Mouse (Mus musculus) left cerebral cortex, postnatal 10 days (tissue): ENCODE data around the gene Pfkp. TPM values are rescaled to one million over a fixed set of nuclear protein-coding genes. Genes with fewer than 3 reads are reported as not detected.

Source experiments
- DNase-seq, 2 experiments: peaks; one replicate each; pipeline ENCODE4 v3.0.0; 2021 to 2022; ENCODE audit warnings: low spot score in 2 of 2, mixed read lengths in 1 of 2; ENCODE audit errors: extremely low spot score in 1 of 2
- intact Hi-C: fragments of 180-260 bp; cut with DNase I; formaldehyde crosslinking; loops from one replicate; pipeline ENCODE4 v1.15.1; 2025
- total RNA-seq, 2 experiments: library from RNA; stranded (reverse); gene quantifications; 2 replicates each; pipeline ENCODE4 v1.2.3; 2021

Gene Pfkp
- total RNA-seq: 100 to 1,000 TPM; 376 to 387 TPM

DNA sequence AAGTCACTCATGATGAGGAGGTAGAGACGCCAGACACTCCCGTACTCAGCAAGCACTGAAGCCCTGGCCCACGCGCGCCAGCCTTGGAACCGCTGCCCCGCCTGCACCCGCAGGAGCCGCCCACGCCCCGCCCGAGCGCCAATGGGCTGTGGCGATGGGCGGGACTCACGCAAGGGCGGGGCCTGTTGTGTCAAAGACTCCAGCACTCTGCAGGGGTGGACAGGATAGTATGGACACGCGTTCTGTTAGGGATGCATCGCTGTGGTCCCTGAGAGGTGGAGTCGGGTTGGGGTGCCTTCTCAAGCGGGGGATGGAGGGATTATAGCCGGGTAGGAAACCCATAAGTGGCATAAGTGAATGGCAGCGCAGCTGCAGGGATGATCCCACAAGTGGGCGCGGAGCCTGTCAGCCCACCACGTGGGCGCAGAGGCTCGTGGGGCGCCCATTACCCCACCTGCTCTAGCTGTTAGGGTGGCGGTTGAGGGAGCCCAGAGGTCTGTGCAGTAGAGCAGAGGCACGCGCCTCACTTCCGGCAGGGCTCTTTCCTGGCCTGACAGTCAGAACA lies at the start of gene Pfkp:
Gene Pfkp (minus strand): TSS at position 109 of the 565 bp plus-strand sequence.
- DNase-seq: peak; percentile 89 to 97
- intact Hi-C loops: no loop called here

DNA sequence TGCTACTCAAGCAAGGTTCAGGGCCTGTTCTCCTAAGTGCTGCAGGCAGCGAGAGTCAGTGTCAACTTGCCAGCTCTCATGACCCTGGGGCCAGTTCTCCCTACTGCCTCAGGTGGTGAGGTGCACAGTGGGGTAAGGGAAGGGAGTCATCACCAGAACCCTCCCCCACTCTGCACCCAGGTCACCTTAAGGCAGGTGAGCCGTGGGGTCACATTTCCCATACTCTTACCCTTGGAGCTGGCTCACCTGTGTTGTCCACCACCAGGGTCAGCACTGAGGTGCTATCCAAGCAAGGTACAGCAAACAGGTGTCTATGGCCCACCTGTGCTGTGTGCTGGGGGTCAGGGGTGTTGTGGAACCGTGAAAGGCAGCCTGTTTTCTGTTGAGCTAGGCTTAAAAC lies 42.0 kb upstream of the Pfkp start:
- intact Hi-C loops: no loop called here
- DNase-seq: no peak

DNA sequence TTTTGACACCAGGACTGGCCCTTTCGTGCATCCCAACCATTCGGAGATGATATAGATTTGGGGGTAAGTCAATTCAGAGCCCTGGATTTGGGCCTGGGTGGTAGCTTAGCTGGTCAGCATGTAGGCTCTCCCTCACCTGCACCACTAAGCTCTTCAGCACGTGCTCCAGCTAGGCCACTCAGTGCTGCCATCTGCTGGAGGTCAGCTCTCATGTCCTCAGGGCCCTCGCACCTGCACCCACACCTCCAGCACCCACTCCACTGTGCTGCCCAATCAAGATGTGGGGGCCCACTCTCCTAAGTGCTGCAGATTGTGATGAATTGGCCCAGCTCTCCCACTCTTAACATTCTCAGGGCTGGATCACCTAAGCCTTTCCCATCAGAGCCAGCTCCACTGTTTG lies 41.4 kb upstream of the Pfkp start:
- intact Hi-C loops: no loop called here
- peak in 1 of 2 experiments; percentile 52 for DNase-seq

DNA sequence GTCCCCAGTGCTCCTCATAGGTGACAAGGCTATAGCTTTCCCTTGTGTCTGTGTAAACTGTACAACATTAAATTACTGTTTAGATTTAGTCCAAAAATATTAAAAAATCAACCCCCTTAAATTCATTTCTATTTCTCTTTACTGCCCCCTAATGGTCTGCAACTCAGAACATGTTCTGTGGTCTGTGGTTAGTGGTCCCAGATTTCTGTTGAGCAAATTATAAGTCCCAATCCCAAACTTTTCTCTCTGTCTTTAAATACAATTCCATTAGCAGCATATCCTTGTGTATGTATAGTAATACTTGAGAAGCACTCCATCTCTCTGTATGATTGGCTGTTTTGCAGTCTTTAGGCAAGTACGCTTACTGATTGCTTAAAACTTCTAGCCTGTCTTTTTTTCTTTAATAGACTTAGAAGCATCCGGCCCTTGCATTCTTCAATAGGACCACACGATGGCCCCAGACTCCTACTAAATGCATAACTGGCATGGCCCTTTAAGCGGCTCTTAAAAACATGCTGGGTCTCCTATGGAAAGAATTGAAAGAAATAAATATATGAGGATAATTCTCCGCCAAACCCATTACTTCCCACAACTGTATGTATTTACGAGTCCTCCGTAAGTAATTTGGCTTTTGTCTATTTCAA lies 40.3 kb upstream of the Pfkp start:
- DNase-seq: peak; percentile 43 to 56
- intact Hi-C loops: no loop called here

DNA sequence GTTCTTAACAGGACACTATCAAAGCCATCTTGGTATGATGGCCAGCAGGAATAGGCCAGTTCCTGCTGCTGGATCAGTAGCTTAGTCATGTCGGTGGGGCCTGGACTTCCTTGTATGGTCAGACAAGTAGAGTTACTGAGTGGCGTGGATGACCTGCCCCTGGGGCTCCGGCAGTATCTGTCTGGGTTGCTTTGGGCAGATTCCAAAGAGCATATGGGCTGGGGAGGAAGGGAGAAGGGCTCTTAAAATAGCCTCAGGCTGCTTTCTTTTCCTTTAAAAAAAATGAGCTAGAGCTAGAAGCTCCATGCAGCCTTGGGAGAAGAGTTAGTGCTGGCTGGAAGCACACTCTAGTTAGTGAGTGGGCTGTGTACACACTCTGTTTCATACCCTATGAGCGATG lies 18.3 kb upstream of the Pfkp start:
- intact Hi-C loops: no loop called here
- DNase-seq: peak in 1 of 2 experiments; percentile 41

DNA sequence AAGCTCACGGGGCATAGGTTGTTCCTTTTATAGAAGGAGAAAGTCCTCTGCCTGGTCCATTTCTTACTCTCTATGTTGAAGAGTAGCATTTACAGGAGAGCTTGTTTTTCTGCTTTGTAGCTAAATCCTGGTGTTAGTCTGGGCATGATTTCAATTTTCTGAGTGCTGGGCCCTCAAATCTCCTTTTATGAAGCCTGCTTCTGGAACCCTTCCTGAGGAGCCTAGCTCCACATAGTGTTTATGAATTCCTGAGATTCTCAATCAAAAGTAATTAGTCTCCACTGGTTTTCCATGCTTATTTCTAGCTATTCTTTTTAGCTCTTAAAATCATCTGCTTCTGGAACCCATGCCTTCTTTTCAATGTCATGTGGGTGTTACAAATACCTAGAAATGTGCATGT lies 16.9 kb upstream of the Pfkp start:
- intact Hi-C loops: no loop called here
- no peak for DNase-seq

DNA sequence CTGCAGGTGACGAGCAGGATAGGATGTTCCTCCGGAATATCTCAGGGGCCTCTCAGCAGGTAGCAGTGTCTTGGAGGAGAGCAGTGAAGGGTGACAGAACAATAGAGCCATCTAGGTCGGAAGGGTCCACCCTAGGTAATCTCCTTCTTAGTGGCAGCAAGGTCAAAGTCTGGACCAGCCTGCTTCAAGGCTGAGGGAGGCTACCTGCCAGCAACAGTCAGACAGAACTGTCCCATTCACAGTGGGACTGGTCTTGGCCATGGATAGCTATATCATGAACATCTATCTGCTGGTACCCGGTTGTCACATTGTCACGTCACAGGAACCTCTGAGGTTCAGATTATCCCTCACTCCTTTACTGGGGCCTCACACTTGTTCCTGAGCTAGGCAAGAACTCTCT lies 15.6 kb upstream of the Pfkp start:
- intact Hi-C loops: no loop called here
- no peak for DNase-seq

DNA sequence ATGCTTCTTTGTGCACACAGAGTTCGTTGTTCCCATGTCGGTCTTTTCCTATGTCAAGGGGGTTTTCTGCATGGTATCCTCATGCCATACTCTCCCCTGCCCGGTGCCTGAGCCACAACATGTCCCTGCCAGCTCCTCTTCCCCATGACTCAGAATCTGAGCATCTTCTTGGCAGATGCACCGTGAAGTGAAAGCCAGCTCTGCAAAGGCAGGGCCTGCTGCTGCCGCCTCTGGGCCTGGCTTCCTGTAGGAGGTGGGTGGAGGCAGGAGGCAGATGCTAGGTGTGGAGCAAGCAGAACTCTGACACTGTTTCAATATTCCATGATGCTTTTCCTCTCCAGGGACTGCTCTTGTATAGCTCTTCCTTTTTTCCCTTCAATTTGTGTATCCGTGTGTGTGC lies 10.7 kb upstream of the Pfkp start:
- peak; percentile 45 to 47 for DNase-seq
- intact Hi-C loops: no loop called here

DNA sequence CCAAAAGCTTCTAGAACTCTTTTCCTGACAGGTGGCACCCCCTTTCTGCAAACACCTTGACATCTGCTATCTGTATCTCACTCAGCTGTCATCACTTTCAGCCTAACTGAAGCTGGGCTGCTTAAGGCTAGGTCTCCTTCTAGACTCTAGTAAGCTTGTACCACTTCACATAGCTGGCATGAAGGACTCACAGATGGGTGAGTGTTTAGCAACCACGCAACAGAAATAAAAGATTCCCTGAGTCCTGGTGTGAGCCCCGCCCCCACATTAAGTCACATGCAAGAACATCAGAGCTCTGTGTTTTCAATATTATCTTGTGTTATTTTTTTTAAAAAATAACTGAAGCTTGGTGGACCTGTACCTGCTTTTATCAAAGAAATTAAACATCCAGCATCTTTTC lies 8.7 kb upstream of the Pfkp start:
- intact Hi-C loops: no loop called here
- peak in 1 of 2 experiments; percentile 40 for DNase-seq

DNA sequence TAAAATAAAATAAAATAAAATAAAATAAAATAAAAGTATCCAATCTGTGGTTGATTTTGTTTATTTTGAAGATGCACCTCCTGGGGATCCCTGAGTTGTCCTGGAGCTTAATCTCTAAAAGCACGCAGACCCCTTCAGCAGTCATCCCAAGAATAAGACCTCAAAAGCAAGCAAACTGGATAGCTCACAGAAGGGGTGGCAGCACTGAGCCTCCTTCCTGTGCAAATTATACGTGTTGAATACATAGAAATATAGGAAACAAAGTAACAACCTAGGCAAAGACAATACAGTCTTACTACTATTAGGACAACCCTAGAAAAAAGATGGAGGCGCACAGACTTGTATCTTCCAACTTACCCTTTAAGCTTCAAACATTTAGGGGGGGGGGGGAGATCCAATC lies 965 bp upstream of the Pfkp start:
- intact Hi-C loops: no loop called here
- no peak for DNase-seq

DNA sequence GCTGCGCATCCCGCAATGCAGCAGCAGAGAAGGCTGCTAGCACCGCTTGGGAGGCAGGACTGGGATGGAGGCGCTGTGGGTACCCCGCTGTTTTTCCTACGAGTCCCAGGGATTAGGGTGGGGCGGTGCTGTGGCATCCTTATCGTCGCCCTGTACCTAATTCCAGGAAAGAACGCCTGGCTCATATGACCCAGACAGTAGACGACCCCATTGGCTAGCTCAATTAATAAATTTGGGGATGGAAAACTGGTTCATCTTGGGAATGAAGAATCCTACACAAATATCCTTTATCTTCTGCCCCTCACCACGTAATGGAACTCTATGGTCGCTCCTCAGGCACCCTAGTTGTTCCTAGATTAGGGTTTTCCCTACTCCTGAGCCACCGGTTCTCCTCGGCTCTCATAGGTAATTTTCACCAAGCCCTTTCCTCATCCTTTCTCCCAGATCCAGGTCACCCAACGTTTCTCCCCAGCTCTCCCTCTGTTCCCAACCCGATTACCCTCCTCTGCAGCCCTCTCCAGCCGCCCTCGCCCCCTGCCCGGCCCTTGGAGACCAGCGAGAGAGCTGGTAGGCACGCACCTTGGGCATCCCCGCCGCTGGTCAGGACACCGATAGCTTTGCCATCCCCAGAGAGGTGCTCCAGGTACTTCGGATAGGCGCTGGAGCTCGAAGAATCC lies 447 bp downstream of the Pfkp start:
- intact Hi-C loops: no loop called here
- peak in 1 of 2 experiments; percentile 50 for DNase-seq

DNA sequence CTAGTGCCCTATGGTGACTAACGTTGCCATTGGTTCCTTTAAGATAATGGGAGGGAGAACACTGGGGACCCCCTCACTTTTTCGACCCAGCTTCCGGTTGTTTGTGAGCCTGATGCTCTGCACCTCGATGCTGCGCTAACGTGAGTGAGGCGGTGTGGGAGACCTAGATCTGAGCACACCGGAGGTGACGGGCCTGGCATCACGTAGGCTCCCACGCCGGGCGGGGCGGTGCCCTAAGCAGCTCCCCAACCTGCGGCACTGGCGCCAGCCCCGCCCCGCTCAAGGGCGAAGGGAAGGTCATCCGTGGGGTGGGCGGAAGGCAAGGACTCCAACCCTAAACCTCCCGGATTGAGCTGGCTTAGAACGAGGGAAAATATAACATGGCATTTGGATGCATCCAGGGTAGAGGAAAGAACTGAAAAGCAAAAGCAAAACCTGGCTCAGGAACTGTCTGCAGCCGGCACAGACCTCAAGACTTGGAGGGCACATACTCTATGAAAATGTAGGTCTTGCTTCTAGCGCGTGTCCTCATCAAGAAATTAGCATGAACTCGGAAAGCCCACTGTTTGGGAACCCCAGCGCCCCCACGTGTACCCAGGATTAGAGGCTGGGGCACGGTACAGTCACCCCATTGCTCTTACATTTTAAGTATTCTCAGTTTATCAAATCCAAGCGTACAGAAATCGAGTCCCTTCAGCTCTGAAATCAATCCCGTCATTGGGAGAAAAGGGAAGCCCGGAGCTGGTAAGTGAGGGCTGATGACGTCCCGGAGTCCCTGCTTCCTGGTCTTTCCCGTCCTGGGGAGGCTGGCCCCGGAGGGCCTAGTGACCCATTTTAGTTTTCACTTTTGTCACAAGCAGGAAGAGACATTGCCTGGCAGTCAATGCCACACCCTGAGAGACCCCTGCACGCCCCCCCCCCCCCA lies 1.2 kb downstream of the Pfkp start:
- DNase-seq: peak; percentile 25 to 75
- intact Hi-C loops: no loop called here

DNA sequence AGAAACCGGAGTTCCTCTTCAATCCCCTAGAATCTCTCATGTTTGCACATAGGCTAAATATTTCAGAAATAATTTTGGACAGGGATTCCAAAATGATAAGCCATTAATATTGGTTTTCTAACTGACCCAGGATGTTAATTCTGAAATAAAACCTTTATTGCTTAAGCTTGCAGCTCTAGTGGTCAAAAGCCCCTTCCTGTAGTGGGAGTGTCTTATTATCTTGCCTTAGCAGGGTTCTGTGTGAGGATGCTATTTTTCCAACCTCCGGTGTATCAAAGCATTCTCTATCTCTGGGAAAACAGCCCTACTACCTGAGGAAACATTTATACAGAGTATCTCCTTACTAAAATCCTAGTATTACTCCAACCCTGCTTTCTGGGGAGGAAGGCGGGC lies 1.9 kb downstream of the Pfkp start:
- intact Hi-C loops: no loop called here
- DNase-seq: no peak

DNA sequence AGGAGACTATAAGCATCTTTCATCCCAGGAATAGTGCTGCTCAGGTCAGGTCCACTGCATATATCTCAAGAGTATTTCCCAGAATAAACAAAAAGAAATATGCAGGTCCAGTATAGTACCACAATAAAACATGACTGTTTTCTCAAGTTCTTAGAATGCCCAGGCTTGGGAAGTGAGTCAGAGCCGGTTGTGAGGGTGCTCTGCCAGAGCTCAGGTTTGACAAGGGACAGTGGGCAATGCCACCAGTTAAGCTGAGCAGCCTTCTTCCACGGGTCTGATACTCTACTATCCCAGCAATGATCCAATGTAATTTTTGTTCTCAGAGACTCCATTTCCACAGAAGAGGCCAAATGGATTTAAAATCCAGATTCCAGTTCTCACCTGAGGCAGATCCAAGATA lies 2.3 kb downstream of the Pfkp start:
- intact Hi-C loops: no loop called here
- no peak for DNase-seq

DNA sequence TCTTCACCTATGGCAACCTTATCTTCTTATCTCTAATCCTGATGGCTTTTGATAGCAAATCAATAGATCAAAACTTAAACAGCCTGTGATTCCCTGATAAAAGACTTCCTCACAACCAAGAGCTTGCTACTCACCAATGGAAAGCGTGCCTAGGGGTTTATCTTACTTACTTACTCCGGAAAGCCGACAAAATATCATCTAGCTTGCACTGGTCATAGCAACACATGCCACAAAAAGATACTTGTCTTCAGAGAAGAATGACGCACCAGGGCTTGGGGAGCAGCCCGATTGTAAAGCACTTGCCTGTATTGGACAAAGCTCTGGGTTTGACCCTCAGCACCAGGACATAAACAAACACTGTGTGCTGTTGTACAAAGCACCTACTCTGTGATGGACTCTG lies 4.6 kb downstream of the Pfkp start:
- intact Hi-C loops: no loop called here
- no peak for DNase-seq

DNA sequence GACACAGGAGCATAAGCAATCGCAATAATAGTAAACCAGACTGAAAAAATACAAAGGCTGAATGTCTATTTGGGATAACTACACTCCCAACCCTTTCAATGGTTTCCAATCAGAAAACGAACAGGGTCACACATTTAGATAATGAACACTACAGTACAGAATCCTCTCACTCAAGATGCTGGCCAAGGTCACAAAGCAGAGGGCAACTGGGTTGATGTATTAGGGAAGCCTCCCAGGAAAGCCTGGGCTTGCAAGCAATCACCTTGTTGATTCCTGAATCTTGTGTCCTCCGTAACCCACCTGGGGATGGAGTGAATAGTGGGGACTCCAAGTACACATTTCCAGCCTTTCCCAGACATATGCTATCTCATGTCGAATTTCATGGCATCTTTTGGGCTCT lies 5.6 kb downstream of the Pfkp start:
- intact Hi-C loops: no loop called here
- DNase-seq: no peak

DNA sequence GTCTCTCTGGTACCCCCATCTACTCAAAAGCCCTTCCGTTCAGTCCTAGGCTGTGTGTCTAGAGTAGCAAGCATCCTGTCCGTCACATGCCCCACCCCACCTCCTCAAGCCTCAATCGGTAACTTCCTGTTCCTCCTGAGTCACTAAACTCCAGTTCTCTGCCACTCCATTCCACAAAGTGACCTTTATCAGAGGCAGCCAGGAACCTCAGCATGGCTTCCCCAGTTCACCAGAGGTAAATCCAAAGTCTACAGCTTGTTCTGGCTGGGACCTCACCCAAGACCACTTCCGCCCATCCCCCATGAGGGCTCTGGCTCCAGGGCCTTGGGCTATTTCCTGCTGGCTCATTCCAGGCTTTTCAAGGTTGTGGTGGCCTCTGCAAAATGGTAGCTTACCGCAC lies 6.1 kb downstream of the Pfkp start:
- DNase-seq: no peak
- intact Hi-C loops: no loop called here

DNA sequence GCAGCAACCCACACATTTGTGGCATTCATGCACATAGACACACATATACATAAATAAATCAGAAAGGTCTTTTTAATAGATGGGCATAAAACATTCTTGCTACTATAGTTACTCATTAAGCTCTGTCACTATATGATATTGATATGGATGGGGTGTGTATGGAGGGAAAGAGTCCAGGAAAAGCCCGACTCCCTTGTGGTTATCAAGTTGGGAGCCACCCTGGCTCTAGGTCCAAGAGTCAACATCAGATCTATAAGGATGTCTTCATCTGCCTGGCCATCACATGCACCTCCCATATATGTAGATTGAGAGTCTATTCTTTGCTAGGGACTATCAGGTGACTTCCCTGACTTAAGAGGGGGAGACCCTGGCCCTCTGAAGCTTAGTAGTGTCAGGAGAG lies 7.1 kb downstream of the Pfkp start:
- no peak for DNase-seq
- intact Hi-C loops: no loop called here

DNA sequence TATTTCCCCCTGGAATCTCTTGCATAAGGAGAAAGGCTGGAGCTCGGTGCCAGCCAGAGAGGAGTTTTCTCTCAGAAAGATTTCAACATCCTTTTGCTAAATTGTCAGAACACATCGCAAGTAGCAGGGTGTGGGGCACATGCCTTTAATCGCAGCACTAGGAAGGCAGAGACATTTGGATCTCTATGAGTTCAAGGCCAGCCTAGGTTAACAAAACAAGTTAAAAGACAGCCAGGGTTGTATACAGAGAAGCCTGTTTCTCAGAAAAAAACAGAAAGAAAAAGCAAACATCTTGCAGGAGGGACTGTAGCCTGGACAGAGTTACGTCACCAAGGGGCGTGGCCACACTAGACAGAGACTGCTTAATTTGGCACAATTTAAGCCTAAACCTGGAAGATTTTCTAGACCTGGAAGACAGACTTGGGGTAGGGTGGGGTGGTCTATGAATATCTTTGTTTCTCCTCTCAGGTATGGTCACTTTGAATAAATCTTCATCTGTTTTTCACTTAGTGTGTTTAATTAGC lies 9.0 kb downstream of the Pfkp start:
- intact Hi-C loops: no loop called here

More for the DNA sequence above, 9.0 kb downstream of the Pfkp start:
- no peak for DNase-seq
